Mouse (Mus musculus): Measurements from ENCODE around the gene Ubiad1. TPM values are rescaled to one million over a fixed set of nuclear protein-coding genes. Genes with fewer than 3 reads are reported as not detected.
A peak's percentile ranks its signal among the peaks of the same experiment; 100 is the strongest.

Gene Ubiad1
- polyA plus RNA-seq, 1 experiment from 2014 or later, result 14.6 TPM

DNA sequence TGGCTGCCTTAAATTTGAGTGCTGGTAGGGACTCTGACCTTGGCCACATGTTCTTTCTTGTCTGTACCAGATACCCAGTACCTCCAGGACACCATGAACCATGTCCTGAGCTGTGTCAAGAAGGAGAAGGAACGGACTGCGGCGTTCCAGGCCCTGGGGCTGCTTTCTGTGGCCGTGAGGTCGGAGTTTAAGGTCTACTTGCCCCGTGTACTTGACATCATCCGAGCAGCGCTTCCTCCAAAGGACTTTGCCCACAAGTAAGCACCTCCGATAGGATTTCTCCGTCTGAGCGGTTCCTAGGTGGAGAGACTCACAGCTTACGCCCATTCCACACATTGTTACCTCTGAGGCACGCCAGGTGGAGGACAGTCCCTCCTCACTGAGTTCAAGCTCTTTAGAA is 18.1 kb upstream of the Ubiad1 start:
- 95% methylated on average over 13 of the region's 13 CpGs for WGBS
- H3K9ac ChIP-seq (ENCODE audit: low read depth, low read length), result no peak overlapping the region
- peaks cover 18% of the 10 kb centered on the region for H3K36me3 ChIP-seq (ENCODE audit: control insufficient read depth, insufficient read depth, low read length)
- no peak overlapping the region for H3K4me3 ChIP-seq (ENCODE audit: low read depth, low read length)
- DNase-seq (ENCODE audit: low spot score) (no peak), ATAC-seq (ENCODE audit: low FRiP score) (no peak)
- H3K4me2 ChIP-seq (replicated peaks; ENCODE audit: low read depth, low read length), result no peak overlapping the region
- no peaks in the 10 kb centered on the region for H3K9me3 ChIP-seq (ENCODE audit: control insufficient read depth, low read length)
- H3K27ac ChIP-seq (ENCODE audit: low read depth, low read length), result no peak overlapping the region
- no peaks in the 10 kb centered on the region for H3K27me3 ChIP-seq (ENCODE audit: control insufficient read depth, insufficient read depth, low read length)
- no peaks in the 10 kb centered on the region for H3K4me1 ChIP-seq (replicated peaks; ENCODE audit: control insufficient read depth, insufficient read depth, low read length)

DNA sequence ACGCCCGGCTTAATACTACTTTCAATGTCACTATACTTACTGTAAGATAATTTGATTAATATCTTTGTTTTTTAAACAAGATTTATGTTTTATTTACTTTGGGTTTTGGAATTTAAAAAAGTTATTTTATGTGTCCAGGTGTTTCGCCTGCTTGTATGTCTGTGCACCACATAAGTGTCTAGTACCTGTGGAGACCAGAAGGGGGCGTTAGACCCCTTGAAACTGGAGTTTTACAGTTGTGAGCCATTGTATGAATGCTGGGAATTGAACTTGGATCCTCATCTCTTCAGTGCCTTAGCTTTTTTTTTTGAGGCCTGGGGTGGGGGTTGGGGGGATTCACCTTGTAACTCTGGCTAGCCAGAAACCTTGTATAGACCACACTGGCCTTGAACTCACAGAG is 17.2 kb upstream of the Ubiad1 start:
- no peaks in the 10 kb centered on the region for H3K27me3 ChIP-seq (ENCODE audit: control insufficient read depth, insufficient read depth, low read length)
- H3K36me3 ChIP-seq (ENCODE audit: control insufficient read depth, insufficient read depth, low read length), result peaks cover 16% of the 10 kb centered on the region
- no peaks in the 10 kb centered on the region for H3K9me3 ChIP-seq (ENCODE audit: control insufficient read depth, low read length)
- no peak overlapping the region for H3K4me3 ChIP-seq (ENCODE audit: low read depth, low read length)
- 86% methylated on average over 4 of the region's 4 CpGs for WGBS
- no peak overlapping the region for H3K9ac ChIP-seq (ENCODE audit: low read depth, low read length)
- no peak overlapping the region for H3K27ac ChIP-seq (ENCODE audit: low read depth, low read length)
- no peak for ATAC-seq (ENCODE audit: low FRiP score)
- H3K4me1 ChIP-seq (replicated peaks; ENCODE audit: control insufficient read depth, insufficient read depth, low read length), result no peaks in the 10 kb centered on the region
- DNase-seq (ENCODE audit: low spot score), result no peak
- no peak overlapping the region for H3K4me2 ChIP-seq (replicated peaks; ENCODE audit: low read depth, low read length)

DNA sequence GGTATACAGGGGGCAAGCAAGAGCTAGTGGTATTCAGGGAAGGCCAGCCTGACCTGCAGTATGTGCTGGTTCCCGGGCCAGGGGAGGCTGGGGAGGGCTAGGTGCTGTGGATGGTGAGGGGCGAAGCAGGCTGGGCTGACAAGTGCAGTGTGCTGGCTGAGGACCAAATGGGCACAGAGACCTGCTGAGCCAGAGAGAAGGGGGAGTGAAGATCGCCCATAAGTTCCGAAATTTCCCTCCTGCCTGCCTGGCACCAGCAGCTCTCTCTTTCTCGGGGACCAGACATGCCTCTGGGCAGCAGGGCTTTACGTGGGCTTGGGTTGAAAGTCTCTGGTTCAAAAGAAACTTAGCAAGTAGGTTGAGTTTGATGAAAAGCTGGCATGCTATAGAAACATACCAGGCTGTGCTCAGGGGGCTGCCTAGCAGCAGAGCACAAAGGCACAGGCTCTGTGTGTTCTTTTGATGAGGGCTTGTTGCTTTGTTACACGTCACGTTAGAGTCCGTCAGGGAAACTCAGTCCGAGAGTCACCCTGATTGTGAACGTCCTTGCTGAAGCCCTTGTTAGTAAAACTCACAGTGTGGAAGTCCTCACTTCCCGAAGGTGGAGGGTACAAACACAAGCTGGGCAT is 16.2 kb upstream of the Ubiad1 start:
- no peak for DNase-seq (ENCODE audit: low spot score)

DNA sequence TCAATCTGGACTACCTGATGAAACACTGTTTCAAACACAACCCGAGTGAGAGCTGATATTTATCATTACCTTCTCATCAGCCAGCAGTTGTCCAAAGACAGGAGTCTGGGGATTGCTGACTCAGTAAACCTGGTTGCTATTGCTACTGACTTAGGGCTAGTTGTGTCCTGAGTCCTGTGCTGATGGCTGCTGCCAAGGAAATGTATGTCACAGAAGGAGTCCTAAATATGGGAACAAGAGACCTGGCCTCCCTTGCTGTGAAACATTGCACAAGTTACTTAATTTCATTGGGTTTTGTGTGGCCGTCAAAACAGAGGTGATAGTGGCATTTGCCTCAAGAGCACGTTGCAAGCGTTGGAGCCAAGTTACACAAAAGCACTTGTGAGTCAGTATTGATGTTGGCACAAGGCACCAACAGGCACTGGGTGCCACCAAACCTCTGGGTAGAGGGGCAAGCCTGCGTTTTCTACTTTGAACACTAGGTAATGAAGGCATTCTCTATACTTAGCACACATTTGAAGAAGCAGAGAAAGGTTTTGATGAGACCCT is 11.0 kb upstream of the Ubiad1 start:
- 0 out of 2 replicates have a peak, but pooled peaks cover 8% of the 10 kb centered on the region for H3K36me3 ChIP-seq (ENCODE audit: control insufficient read depth, insufficient read depth, low read length)
- H3K4me2 ChIP-seq (replicated peaks; ENCODE audit: low read depth, low read length), result no peak overlapping the region
- no peaks in the 10 kb centered on the region for H3K27me3 ChIP-seq (ENCODE audit: control insufficient read depth, insufficient read depth, low read length)
- DNase-seq (ENCODE audit: low spot score) (no peak), ATAC-seq (ENCODE audit: low FRiP score) (no peak)
- no peaks in the 10 kb centered on the region for H3K9me3 ChIP-seq (ENCODE audit: control insufficient read depth, low read length)
- whole genome bisulfite sequencing, result 92% methylated on average over 5 of the region's 5 CpGs
- H3K4me1 ChIP-seq (replicated peaks; ENCODE audit: control insufficient read depth, insufficient read depth, low read length), result no peaks in the 10 kb centered on the region
- H3K27ac ChIP-seq (ENCODE audit: low read depth, low read length), result no peak overlapping the region
- H3K9ac ChIP-seq (ENCODE audit: low read depth, low read length), result no peak overlapping the region
- H3K4me3 ChIP-seq (ENCODE audit: low read depth, low read length), result no peak overlapping the region

More for the DNA sequence above, 16.2 kb upstream of the Ubiad1 start:
- no peak overlapping the region for H3K27ac ChIP-seq (ENCODE audit: low read depth, low read length)
- peaks cover 21% of the 10 kb centered on the region for H3K36me3 ChIP-seq (ENCODE audit: control insufficient read depth, insufficient read depth, low read length)
- no peaks in the 10 kb centered on the region for H3K9me3 ChIP-seq (ENCODE audit: control insufficient read depth, low read length)
- H3K9ac ChIP-seq (ENCODE audit: low read depth, low read length), result no peak overlapping the region
- H3K27me3 ChIP-seq (ENCODE audit: control insufficient read depth, insufficient read depth, low read length), result no peaks in the 10 kb centered on the region
- H3K4me1 ChIP-seq (replicated peaks; ENCODE audit: control insufficient read depth, insufficient read depth, low read length), result no peaks in the 10 kb centered on the region
- no peak overlapping the region for H3K4me2 ChIP-seq (replicated peaks; ENCODE audit: low read depth, low read length)
- ATAC-seq (ENCODE audit: low FRiP score), result no peak
- WGBS, result 56% methylated on average over 12 of the region's 12 CpGs
- no peak overlapping the region for H3K4me3 ChIP-seq (ENCODE audit: low read depth, low read length)

DNA sequence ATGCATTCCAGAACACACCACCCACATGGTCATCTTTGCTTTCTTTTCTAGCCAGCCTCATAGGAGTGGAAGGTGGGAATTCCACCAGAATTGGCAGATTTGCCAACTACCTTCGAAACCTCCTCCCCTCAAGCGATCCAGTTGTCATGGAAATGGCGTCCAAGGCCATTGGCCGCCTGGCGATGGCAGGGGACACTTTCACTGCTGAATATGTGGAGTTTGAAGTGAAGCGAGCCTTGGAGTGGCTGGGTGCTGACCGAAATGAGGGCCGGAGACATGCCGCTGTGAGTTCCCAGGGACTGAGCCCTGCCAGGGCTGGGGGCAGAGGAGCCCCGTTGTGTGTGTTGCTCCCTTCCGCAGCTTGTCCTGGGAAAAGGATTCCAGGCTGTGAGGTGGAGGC is 9.1 kb upstream of the Ubiad1 start:
- H3K4me3 ChIP-seq (ENCODE audit: low read depth, low read length), result no peak overlapping the region
- ATAC-seq (ENCODE audit: low FRiP score) (no peak), DNase-seq (ENCODE audit: low spot score) (no peak)
- WGBS, result 91% methylated on average over 11 of the region's 11 CpGs
- no peak overlapping the region for H3K27ac ChIP-seq (ENCODE audit: low read depth, low read length)
- no peaks in the 10 kb centered on the region for H3K27me3 ChIP-seq (ENCODE audit: control insufficient read depth, insufficient read depth, low read length)
- no peak overlapping the region for H3K4me2 ChIP-seq (replicated peaks; ENCODE audit: low read depth, low read length)
- H3K9me3 ChIP-seq (ENCODE audit: control insufficient read depth, low read length), result no peaks in the 10 kb centered on the region
- H3K4me1 ChIP-seq (replicated peaks; ENCODE audit: control insufficient read depth, insufficient read depth, low read length), result peaks cover 2% of the 10 kb centered on the region; the same call in 1 of the 2 replicates
- H3K36me3 ChIP-seq (ENCODE audit: control insufficient read depth, insufficient read depth, low read length), result 0 out of 2 replicates have a peak, but pooled peaks cover 8% of the 10 kb centered on the region
- H3K9ac ChIP-seq (ENCODE audit: low read depth, low read length), result no peak overlapping the region

DNA sequence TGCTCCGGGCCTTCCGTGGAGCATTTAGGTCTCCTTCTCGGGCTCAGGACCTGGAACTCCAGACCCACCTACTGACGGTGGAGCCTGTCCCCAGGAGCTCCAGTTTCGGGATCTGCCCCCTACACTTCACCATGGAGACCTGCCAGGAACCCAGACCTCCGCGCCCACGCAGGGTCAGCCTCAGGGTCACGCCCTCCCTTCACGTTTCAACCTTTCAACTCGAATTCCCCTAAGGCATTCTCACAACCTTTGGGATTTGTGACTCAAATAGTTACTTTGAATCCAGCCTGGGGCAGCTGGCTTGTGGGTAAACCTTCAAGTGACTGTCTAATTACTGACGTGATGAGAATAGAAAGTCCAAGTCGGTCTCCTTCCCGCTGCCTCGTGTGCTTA is 4.3 kb upstream of the Ubiad1 start:
- Histone ChIP-seq H3K4me3 (ENCODE audit: low read depth, low read length) (peak overlapping the region; percentile 78), H3K27ac (ENCODE audit: low read depth, low read length) (peak overlapping the region; percentile 24), H3K36me3 (ENCODE audit: control insufficient read depth, insufficient read depth, low read length) (no peaks in the 10 kb centered on the region), H3K4me2 (replicated peaks; ENCODE audit: low read depth, low read length) (peak overlapping the region; percentile 60), H3K27me3 (ENCODE audit: control insufficient read depth, insufficient read depth, low read length) (no peaks in the 10 kb centered on the region), H3K9me3 (ENCODE audit: control insufficient read depth, low read length) (no peaks in the 10 kb centered on the region), H3K9ac (ENCODE audit: low read depth, low read length) (peak overlapping the region; percentile 62), H3K4me1 (replicated peaks; ENCODE audit: control insufficient read depth, insufficient read depth, low read length) (peaks cover 2% of the 10 kb centered on the region; the same call in 1 of the 2 replicates)
- DNase-seq (ENCODE audit: low spot score), result peak; percentile 51
- ATAC-seq (ENCODE audit: low FRiP score), result no peak
- under 1% methylated on average over 15 of the region's 15 CpGs for WGBS

DNA sequence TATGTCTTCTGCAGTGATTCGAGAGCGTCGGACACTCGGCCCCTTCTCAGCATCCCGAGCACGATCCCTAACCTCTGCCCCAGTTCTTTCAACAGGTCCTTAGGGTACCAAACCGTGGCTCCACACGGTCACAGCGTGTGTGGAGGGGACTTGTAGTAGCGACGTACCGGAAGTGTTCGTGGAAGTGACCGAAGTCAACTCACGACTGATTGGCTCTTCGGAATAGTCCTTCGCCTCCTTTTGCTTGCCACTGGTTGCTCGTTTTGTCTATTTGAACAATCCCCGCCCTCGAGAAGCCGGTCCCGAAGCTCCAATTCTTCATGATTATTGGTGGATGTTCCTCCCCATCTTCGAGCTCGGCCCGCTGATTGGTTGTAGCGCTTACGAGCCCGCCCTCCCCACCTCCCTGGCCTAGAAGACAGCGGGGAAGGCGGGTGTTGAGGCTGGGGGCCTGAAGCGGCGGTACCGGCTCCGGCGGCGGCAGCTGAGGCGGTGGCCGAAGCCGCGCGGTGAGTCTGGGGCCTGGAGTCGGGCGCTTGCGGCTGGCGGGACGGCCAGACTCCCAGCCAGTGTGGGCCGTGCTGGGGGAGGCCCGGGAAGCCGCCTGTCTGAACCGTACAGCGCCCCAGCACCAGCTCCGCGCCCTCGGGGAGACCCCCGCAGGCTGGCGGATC is 3.7 kb upstream of the Ubiad1 start, which contains the start of gene Mtor:
TSS of gene Mtor (plus strand) at position 433 of the 674 bp plus-strand sequence.
- no peaks in the 10 kb centered on the region for H3K36me3 ChIP-seq (ENCODE audit: control insufficient read depth, insufficient read depth, low read length)
- H3K4me2 ChIP-seq (replicated peaks; ENCODE audit: low read depth, low read length), result peak within 1 kb of the TSS; percentile 60
- peak within 1 kb of the TSS; percentile 24 for H3K27ac ChIP-seq (ENCODE audit: low read depth, low read length)
- no peaks in the 10 kb centered on the region for H3K27me3 ChIP-seq (ENCODE audit: control insufficient read depth, insufficient read depth, low read length)
- no peaks in the 10 kb centered on the region for H3K9me3 ChIP-seq (ENCODE audit: control insufficient read depth, low read length)
- WGBS, result under 1% methylated on average over 53 of the region's 56 CpGs
- H3K4me3 ChIP-seq (ENCODE audit: low read depth, low read length), result peak within 1 kb of the TSS; percentile 78
- H3K4me1 ChIP-seq (replicated peaks; ENCODE audit: control insufficient read depth, insufficient read depth, low read length), result peaks cover 2% of the 10 kb centered on the region; the same call in 1 of the 2 replicates
- ATAC-seq (ENCODE audit: low FRiP score) (peak; percentile 97), DNase-seq (ENCODE audit: low spot score) (peak; percentile 94)
- peak within 1 kb of the TSS; percentile 62 for H3K9ac ChIP-seq (ENCODE audit: low read depth, low read length)

DNA sequence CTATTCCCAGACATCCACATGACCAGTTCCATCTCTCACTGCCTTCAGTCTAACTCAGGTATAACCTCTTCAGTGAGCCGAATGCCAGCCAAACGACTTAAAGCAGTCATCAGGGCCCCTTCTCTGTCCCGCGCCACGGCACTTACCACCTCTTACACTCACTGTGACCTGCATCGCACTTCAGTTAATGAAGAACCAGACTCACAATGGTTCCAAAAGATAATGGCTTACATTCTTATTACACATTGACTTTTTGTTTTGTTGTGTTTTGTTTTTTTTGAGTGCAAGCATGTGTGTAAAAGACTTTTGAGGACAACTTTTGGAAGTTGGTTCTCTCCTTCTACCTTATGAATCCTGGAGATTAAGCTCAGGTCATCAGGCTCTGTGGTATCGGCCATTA is 2.0 kb downstream of the Ubiad1 start:
- Histone ChIP-seq H3K4me2 (replicated peaks; ENCODE audit: low read depth, low read length) (no peak overlapping the region), H3K4me1 (replicated peaks; ENCODE audit: control insufficient read depth, insufficient read depth, low read length) (no peaks in the 10 kb centered on the region), H3K36me3 (ENCODE audit: control insufficient read depth, insufficient read depth, low read length) (no peaks in the 10 kb centered on the region), H3K27ac (ENCODE audit: low read depth, low read length) (no peak overlapping the region), H3K9ac (ENCODE audit: low read depth, low read length) (no peak overlapping the region), H3K4me3 (ENCODE audit: low read depth, low read length) (no peak overlapping the region), H3K9me3 (ENCODE audit: control insufficient read depth, low read length) (no peaks in the 10 kb centered on the region), H3K27me3 (ENCODE audit: control insufficient read depth, insufficient read depth, low read length) (no peaks in the 10 kb centered on the region)
- DNase-seq (ENCODE audit: low spot score), result no peak
- WGBS, result 87% methylated on average over 7 of the region's 7 CpGs
- ATAC-seq (ENCODE audit: low FRiP score), result no peak
